Mouse (Mus musculus): ENCODE measurements at regions not wholly inside any gene's neighbourhood (a gene's known extent, or its start where the extent isn't known, plus 50 kb on each side); places are given as distances from the start of the nearest gene placed in this dataset.
"Not testable (repeated sequence)": the region's sequence is repeated elsewhere in the genome, so short reads cannot be mapped to it uniquely, and the experiment has no call there.

- no peak for DNase-seq (ENCODE audit: low read depth)
Observed at GRCm38 (mm10) chr6:53233777-53234176, 53.3 kb upstream of the Creb5 start.

- no peak for DNase-seq (ENCODE audit: low read depth)
Observed at GRCm38 (mm10) chr6:53232616-53233015, 54.5 kb upstream of the Creb5 start.

GRCm38 (mm10) chr6:53229350-53229749, 57.7 kb upstream of the Creb5 start:
- DNase-seq (ENCODE audit: low read depth): no peak

GRCm38 (mm10) chr6:53222104-53222503, 65.0 kb upstream of the Creb5 start:
- DNase-seq (ENCODE audit: low read depth): no peak

GRCm38 (mm10) chr6:53221668-53222005, 65.4 kb upstream of the Creb5 start:
- no peak for DNase-seq (ENCODE audit: low read depth)

GRCm38 (mm10) chr6:53220784-53221667, 66.0 kb upstream of the Creb5 start:
- no peak for DNase-seq (ENCODE audit: low read depth)

GRCm38 (mm10) chr6:53218871-53219286, 68.2 kb upstream of the Creb5 start:
- no peak for DNase-seq (ENCODE audit: low read depth)

- DNase-seq (ENCODE audit: low read depth): peak; percentile 6
Observed at GRCm38 (mm10) chr6:53217234-53218015, 69.6 kb upstream of the Creb5 start.

GRCm38 (mm10) chr6:53216715-53217114, 70.4 kb upstream of the Creb5 start:
- DNase-seq (ENCODE audit: low read depth): peak; percentile 17

GRCm38 (mm10) chr6:53211420-53211819, 75.7 kb upstream of the Creb5 start:
- no peak for DNase-seq (ENCODE audit: low read depth)

GRCm38 (mm10) chr6:53209398-53209797, 77.7 kb upstream of the Creb5 start:
- no peak for DNase-seq (ENCODE audit: low read depth)

GRCm38 (mm10) chr6:53208474-53208873, 78.6 kb upstream of the Creb5 start:
- DNase-seq (ENCODE audit: low read depth): no peak

GRCm38 (mm10) chr6:53207781-53208180, 79.3 kb upstream of the Creb5 start:
- no peak for DNase-seq (ENCODE audit: low read depth)

GRCm38 (mm10) chr6:53207361-53207760, 79.7 kb upstream of the Creb5 start:
- no peak for DNase-seq (ENCODE audit: low read depth)

GRCm38 (mm10) chr6:53201281-53201956, 85.7 kb upstream of the Creb5 start:
- DNase-seq (ENCODE audit: low read depth): no peak

- DNase-seq (ENCODE audit: low read depth): no peak
Observed at GRCm38 (mm10) chr6:53199474-53199873, 87.6 kb upstream of the Creb5 start.

- not testable (repeated sequence) for DNase-seq (ENCODE audit: low read depth)
Observed at GRCm38 (mm10) chr6:53182131-53182530, 104.9 kb upstream of the Creb5 start.

- DNase-seq (ENCODE audit: low read depth): no peak
Observed at GRCm38 (mm10) chr6:53164423-53164841, 96.0 kb upstream of the Jazf1 start.

- DNase-seq (ENCODE audit: low read depth): no peak
Observed at GRCm38 (mm10) chr6:53163091-53163490, 94.7 kb upstream of the Jazf1 start.

GRCm38 (mm10) chr6:53161627-53162026, 93.2 kb upstream of the Jazf1 start:
- DNase-seq (ENCODE audit: low read depth): no peak

GRCm38 (mm10) chr6:53154621-53155020, 86.2 kb upstream of the Jazf1 start:
- DNase-seq (ENCODE audit: low read depth): no peak

GRCm38 (mm10) chr6:53147478-53147877, 79.0 kb upstream of the Jazf1 start:
- no peak for DNase-seq (ENCODE audit: low read depth)

All from c-Kit-positive CD71-negative TER-119-negative erythroid progenitor cells, embryonic 14.5 days (primary cell).